Mouse (Mus musculus) macrophage (primary cell): ENCODE data around the gene Zc3h4. TPM values are rescaled to one million over a fixed set of nuclear protein-coding genes. Genes with fewer than 3 reads are reported as not detected.

Source experiments
- H3K27ac ChIP-seq: fragments of 350-480 bp; formaldehyde crosslinking; 2 replicates; pipeline ENCODE4 v1.9.0; 2021
- H3K36me3 ChIP-seq: fragments of 350-480 bp; formaldehyde crosslinking; 2 replicates; pipeline ENCODE4 v1.9.0; 2021; ENCODE audit errors: inconsistent target
- H3K4me3 ChIP-seq: fragments of 350-480 bp; formaldehyde crosslinking; 2 replicates; pipeline ENCODE4 v1.9.0; 2021; ENCODE audit errors: inconsistent target
- H3K79me2 ChIP-seq: fragments of 350-480 bp; formaldehyde crosslinking; 2 replicates; pipeline ENCODE4 v1.9.0; 2021; ENCODE audit errors: inconsistent target
- WGBS: methylation state at CpG from one replicate; pipeline ENCODE4 v1.1.7; 2026; ENCODE audit warnings: inconsistent platforms; ENCODE audit not compliant: missing documents; 5-methylcytosine and 5-hydroxymethylcytosine counted together
- polyA plus RNA-seq: library from polyadenylated mRNA; stranded (reverse); fragments of 250-400 nt; gene quantifications from 3 replicates; pipeline ENCODE4 v1.2.4, GENCODE M21; 2018; ENCODE audit warnings: inconsistent platforms

Gene Zc3h4
- polyA plus RNA-seq, 1 experiment from 2014 or later, result 23.8 TPM

GRCm38 (mm10) chr7:16405516-16406351 is 5.0 kb downstream of the Zc3h4 start:
- H3K79me2 ChIP-seq, result peaks cover 82% of the 10 kb centered on the region
- WGBS, result 4% methylated on average over 11 of the region's 11 CpGs
- peak overlapping the region; percentile 98 for H3K27ac ChIP-seq
- H3K36me3 ChIP-seq, result no peaks in the 10 kb centered on the region
- peak overlapping the region; percentile 4; the same call in 1 of the 2 replicates for H3K4me3 ChIP-seq

- WGBS, result 91% methylated on average over 3 of the region's 3 CpGs
- no peak overlapping the region for H3K27ac ChIP-seq
- H3K79me2 ChIP-seq, result peaks cover 87% of the 10 kb centered on the region
- no peak overlapping the region for H3K4me3 ChIP-seq
- no peaks in the 10 kb centered on the region for H3K36me3 ChIP-seq
These were observed 6.3 kb downstream of the Zc3h4 start for GRCm38 (mm10) chr7:16406978-16407377.

GRCm38 (mm10) chr7:16411100-16411499 is 10.4 kb downstream of the Zc3h4 start:
- peaks cover 96% of the 10 kb centered on the region for H3K79me2 ChIP-seq
- WGBS, result 92% methylated on average over 5 of the region's 5 CpGs
- peaks cover under 1% of the 10 kb centered on the region; the same call in 1 of the 2 replicates for H3K36me3 ChIP-seq
- H3K27ac ChIP-seq, result no peak overlapping the region
- no peak overlapping the region for H3K4me3 ChIP-seq

GRCm38 (mm10) chr7:16412220-16412896 is 11.6 kb downstream of the Zc3h4 start:
- Histone ChIP-seq H3K36me3 (peaks cover 13% of the 10 kb centered on the region; the same call in 1 of the 2 replicates), H3K79me2 (peaks cover 84% of the 10 kb centered on the region), H3K4me3 (no peak overlapping the region), H3K27ac (no peak overlapping the region)
- WGBS, result 74% methylated on average over 8 of the region's 8 CpGs

DNA sequence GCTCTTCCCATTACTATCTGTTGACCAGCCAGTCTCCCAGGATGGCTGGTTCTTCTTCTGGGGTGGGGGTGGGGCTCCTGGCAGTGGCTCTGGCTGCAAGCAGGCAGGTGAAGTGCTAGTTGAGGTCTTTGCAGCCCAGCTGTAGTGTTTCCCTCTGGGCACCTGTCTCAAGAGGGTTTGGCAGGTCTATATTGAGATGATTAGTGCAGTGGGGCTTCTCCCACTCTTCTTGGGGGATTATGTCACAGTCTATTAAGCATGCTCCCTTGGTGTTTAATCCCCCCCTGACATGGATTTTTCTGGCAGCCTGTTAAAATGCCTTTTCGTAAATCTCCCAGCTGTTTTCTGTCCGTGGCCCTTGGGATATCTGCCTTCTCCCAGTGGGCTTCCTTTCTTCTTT is 12.2 kb downstream of the Zc3h4 start:
- H3K36me3 ChIP-seq, result peaks cover 19% of the 10 kb centered on the region; the same call in 1 of the 2 replicates
- H3K27ac ChIP-seq, result no peak overlapping the region
- 100% methylated on average over 2 of the region's 2 CpGs for WGBS
- no peak overlapping the region for H3K4me3 ChIP-seq
- peaks cover 78% of the 10 kb centered on the region for H3K79me2 ChIP-seq

DNA sequence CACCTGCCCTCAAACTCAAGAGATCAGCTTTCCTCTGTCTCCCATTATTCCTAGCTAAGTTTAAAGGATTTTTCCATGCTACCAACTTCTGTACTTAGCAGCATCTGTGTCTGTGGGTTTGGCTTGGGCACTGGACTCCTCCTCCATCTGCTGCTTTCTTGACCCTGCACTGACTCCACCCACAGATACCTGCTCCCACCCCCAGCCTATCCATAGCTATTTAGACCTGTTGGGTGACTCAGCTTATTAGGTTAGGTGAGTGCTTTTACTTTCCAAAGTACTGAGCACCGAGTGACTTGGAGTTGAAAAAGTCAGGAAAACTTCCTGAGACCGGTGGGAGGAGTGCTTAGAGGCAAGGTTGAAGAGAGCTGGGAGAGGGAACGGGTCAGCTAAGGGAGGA is 14.7 kb downstream of the Zc3h4 start:
- H3K27ac ChIP-seq, result no peak overlapping the region
- WGBS, result 86% methylated on average over 3 of the region's 3 CpGs

GRCm38 (mm10) chr7:16417141-16417771 is 16.5 kb downstream of the Zc3h4 start:
- Histone ChIP-seq H3K79me2 (peaks cover 35% of the 10 kb centered on the region; the same call in 1 of the 2 replicates), H3K4me3 (no peak overlapping the region), H3K36me3 (peaks cover 58% of the 10 kb centered on the region), H3K27ac (no peak overlapping the region)
- WGBS, result 89% methylated on average over 10 of the region's 10 CpGs

More for the DNA sequence above, 14.7 kb downstream of the Zc3h4 start:
- Histone ChIP-seq H3K79me2 (peaks cover 53% of the 10 kb centered on the region), H3K4me3 (no peak overlapping the region), H3K36me3 (peaks cover 41% of the 10 kb centered on the region)

GRCm38 (mm10) chr7:16418713-16419112 is 18.0 kb downstream of the Zc3h4 start:
- Histone ChIP-seq H3K79me2 (peaks cover 20% of the 10 kb centered on the region; the same call in 1 of the 2 replicates), H3K27ac (no peak overlapping the region), H3K4me3 (no peak overlapping the region), H3K36me3 (peaks cover 71% of the 10 kb centered on the region)
- WGBS, result 86% methylated on average over 4 of the region's 5 CpGs

DNA sequence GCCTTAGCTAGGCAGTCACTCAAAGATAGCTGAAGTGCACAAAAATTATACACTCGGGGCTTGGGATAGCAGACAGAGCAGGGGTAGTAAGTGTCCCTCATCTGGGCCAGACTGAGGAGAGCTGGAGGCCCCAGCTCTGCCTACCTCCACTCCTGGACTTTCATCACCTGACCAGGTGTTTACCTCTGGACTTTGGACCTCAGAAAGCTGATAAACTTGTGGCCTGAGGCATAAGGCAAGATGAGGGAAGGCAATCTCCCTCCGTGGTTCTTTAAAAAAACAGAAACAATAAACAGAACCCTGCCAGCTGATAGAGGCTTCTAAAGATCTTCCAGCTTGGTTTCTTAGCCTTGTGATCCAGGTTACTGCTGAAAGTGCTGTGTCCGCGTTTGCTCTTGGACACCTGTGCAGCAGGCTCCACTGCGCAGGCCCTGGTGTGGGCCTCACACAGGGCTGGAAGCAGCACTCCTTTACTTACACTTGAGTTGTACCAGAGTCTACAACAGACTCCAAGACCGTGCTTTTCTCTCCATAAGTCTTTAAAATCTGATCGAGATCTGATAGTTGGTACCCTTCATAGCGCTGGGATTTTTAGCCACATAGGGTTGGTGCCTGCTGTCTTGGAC is 19.9 kb downstream of the Zc3h4 start:
- Histone ChIP-seq H3K27ac (no peak overlapping the region), H3K79me2 (peaks cover 1% of the 10 kb centered on the region; the same call in 1 of the 2 replicates), H3K4me3 (no peak overlapping the region), H3K36me3 (peaks cover 90% of the 10 kb centered on the region)
- 98% methylated on average over 8 of the region's 8 CpGs for WGBS

DNA sequence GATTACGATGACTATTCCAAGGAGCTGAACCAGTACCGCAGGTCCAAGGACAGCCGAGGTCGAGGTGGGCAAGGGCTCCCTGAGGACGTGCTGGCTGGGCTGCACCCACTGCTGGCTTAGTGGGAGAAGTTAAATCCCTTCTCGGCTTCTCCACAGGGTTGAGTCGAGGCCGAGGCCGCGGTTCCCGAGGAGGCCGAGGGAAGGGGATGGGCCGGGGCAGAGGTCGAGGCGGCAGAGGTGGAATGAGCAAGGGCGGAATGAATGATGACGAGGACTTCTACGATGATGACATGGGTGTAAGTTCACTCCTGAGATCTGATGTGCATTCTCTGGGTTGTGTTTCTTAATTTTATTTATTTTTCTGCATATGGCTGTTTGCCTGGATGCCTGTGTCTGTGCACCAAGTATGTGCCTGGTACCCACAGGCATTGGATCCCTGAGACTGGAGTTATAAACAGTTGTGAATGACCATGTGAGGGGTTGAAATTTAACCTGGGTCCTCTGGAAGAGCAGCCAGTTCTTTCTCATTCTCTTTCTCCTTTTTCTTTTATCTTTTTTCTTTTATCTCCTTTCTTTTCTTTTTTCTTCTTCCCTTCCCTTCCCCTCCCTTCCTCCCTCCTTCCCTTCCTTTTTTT is 21.6 kb downstream of the Zc3h4 start:
- WGBS, result 94% methylated on average over 18 of the region's 18 CpGs
- H3K79me2 ChIP-seq, result no peaks in the 10 kb centered on the region
- H3K36me3 ChIP-seq, result peaks cover 88% of the 10 kb centered on the region
- no peak overlapping the region for H3K4me3 ChIP-seq
- H3K27ac ChIP-seq, result no peak overlapping the region

DNA sequence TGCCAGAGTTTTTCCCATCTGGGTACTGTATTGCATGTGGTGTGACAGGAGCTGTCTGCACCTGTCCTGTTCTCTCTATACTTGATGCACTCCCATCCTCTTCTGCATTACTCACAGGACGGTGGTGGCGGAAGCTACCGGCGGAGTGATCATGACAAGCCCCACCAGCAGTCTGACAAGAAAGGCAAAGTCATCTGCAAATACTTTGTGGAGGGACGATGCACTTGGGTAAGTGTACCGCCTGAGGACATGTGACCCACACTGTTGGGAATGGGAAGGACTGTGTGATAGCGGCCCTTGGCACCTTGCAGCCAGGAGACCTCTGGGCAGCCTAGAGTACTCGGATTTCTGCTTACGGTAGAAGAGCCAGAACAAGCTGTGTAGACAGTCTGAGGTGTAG is 23.0 kb downstream of the Zc3h4 start:
- WGBS, result 90% methylated on average over 9 of the region's 9 CpGs
- H3K27ac ChIP-seq, result no peak overlapping the region
- H3K36me3 ChIP-seq, result peaks cover 91% of the 10 kb centered on the region
- no peaks in the 10 kb centered on the region for H3K79me2 ChIP-seq
- no peak overlapping the region for H3K4me3 ChIP-seq

GRCm38 (mm10) chr7:16425721-16426120 is 25.0 kb downstream of the Zc3h4 start:
- Histone ChIP-seq H3K27ac (no peak overlapping the region), H3K36me3 (peaks cover 91% of the 10 kb centered on the region)
- WGBS, result 94% methylated on average over 10 of the region's 10 CpGs

GRCm38 (mm10) chr7:16426129-16426729 is 25.5 kb downstream of the Zc3h4 start:
- peaks cover 91% of the 10 kb centered on the region for H3K36me3 ChIP-seq
- 66% methylated on average over 4 of the region's 4 CpGs for WGBS
- H3K79me2 ChIP-seq, result no peaks in the 10 kb centered on the region
- H3K4me3 ChIP-seq, result no peak overlapping the region
- no peak overlapping the region for H3K27ac ChIP-seq

More at GRCm38 (mm10) chr7:16425721-16426120, 25.0 kb downstream of the Zc3h4 start:
- Histone ChIP-seq H3K4me3 (no peak overlapping the region), H3K79me2 (no peaks in the 10 kb centered on the region)
